8 mouse cellular contexts compared by ENCODE assay signal in the genomic region with DNA sequence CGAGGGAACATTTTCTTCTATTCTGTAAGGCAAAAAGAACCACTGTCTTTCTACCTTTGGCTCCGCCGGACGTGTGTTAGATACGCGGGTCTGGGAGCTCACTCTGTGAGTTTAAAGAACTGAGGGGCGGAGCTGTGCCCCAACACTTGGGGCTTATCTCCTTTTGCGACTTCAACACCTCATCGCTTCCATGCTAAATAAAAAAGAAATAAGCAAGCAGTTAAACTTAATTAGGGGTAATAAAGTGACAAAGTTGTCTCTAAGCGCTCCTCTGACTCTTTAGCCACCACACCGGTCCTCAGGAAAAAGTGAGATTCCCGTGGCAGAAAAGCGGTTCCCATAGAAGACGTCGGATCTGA. TPM values are rescaled to one million over a fixed set of nuclear protein-coding genes. Genes with fewer than 3 reads are reported as not detected.
DNase-seq lines count a peak whose midpoint lies in the region; ATAC-seq and TF ChIP-seq lines count a peak whose summit lies in the region.

No protein-coding gene starts in this region.

- peak overlapping the region; percentile 76 for H3K9ac ChIP-seq in kidney, embryonic 16.5 days (replicated peaks; ENCODE audit: low read length)
- peak overlapping the region; percentile 76 for H3K9ac ChIP-seq in embryonic facial prominence, embryonic 13.5 days
- peak overlapping the region; percentile 59 for H3K9ac ChIP-seq in intestine, postnatal 0 days (ENCODE audit: low read depth, low read length)
- H3K9ac ChIP-seq in midbrain, embryonic 14.5 days (replicated peaks; ENCODE audit: low read length) = peak overlapping the region; percentile 49

- H3K9me3 ChIP-seq in kidney, embryonic 16.5 days (ENCODE audit: low read length) = no peaks in the 10 kb centered on the region
- no peaks in the 10 kb centered on the region for H3K9me3 ChIP-seq in embryonic facial prominence, embryonic 13.5 days
- no peaks in the 10 kb centered on the region for H3K9me3 ChIP-seq in intestine, postnatal 0 days (ENCODE audit: control insufficient read depth)
- H3K9me3 ChIP-seq in midbrain, embryonic 14.5 days (ENCODE audit: control insufficient read depth, low read length) = no peaks in the 10 kb centered on the region

- H3K4me2 ChIP-seq in kidney, embryonic 16.5 days (replicated peaks; ENCODE audit: low read depth, low read length) = peak overlapping the region; percentile 91
- H3K4me2 ChIP-seq in embryonic facial prominence, embryonic 13.5 days = peak overlapping the region; percentile 96
- H3K4me2 ChIP-seq in intestine, postnatal 0 days (replicated peaks; ENCODE audit: low read depth) = peak overlapping the region; percentile 97
- peak overlapping the region; percentile 91 for H3K4me2 ChIP-seq in midbrain, embryonic 14.5 days (ENCODE audit: low read length)

- DNase-seq in kidney, adult 9 months = no peak
- no peak for DNase-seq in midbrain, embryonic 14.5 days
- DNase-seq in thymus, postnatal 25 days = peak; percentile 49
- DNase-seq in ovary, postnatal 14 days (ENCODE audit: low spot score) = no peak

- no peak for ATAC-seq in kidney, embryonic 16.5 days (ENCODE audit: low FRiP score, low TSS enrichment)
- ATAC-seq in embryonic facial prominence, embryonic 13.5 days (ENCODE audit: insufficient number of reproducible peaks, insufficient read depth, low FRiP score, low TSS enrichment, low read depth) = no peak
- ATAC-seq in intestine, postnatal 0 days = no peak
- ATAC-seq in midbrain, embryonic 14.5 days (ENCODE audit: low FRiP score, low TSS enrichment) = no peak
- no peak for ATAC-seq in cerebellum, adult (ENCODE audit: insufficient number of reproducible peaks, low FRiP score, low TSS enrichment)

- 0 out of 2 replicates have a peak, but pooled peaks cover 6% of the 10 kb centered on the region for H3K27me3 ChIP-seq in kidney, embryonic 16.5 days (ENCODE audit: insufficient read depth, low read length)
- H3K27me3 ChIP-seq in embryonic facial prominence, embryonic 13.5 days = peaks cover 32% of the 10 kb centered on the region
- no peaks in the 10 kb centered on the region for H3K27me3 ChIP-seq in intestine, postnatal 0 days (replicated peaks; ENCODE audit: control insufficient read depth, insufficient read depth, low read length)
- H3K27me3 ChIP-seq in midbrain, embryonic 14.5 days (ENCODE audit: control insufficient read depth, insufficient read depth, low read length) = peaks cover 59% of the 10 kb centered on the region

- H3K36me3 ChIP-seq in kidney, embryonic 16.5 days (ENCODE audit: insufficient read depth, low read length) = no peaks in the 10 kb centered on the region
- no peaks in the 10 kb centered on the region for H3K36me3 ChIP-seq in embryonic facial prominence, embryonic 13.5 days
- no peaks in the 10 kb centered on the region for H3K36me3 ChIP-seq in intestine, postnatal 0 days (ENCODE audit: control insufficient read depth, insufficient read depth)
- H3K36me3 ChIP-seq in midbrain, embryonic 14.5 days (ENCODE audit: control insufficient read depth, insufficient read depth, low read length) = no peaks in the 10 kb centered on the region

- H3K4me3 ChIP-seq in kidney, embryonic 16.5 days (ENCODE audit: low read length) = peak overlapping the region; percentile 93
- H3K4me3 ChIP-seq in embryonic facial prominence, embryonic 13.5 days = peak overlapping the region; percentile 79
- H3K4me3 ChIP-seq in intestine, postnatal 0 days (ENCODE audit: low read depth, low read length) = peak overlapping the region; percentile 91
- peak overlapping the region; percentile 69 for H3K4me3 ChIP-seq in midbrain, embryonic 14.5 days (replicated peaks; ENCODE audit: low read depth, low read length)

- no peak overlapping the region for H3K27ac ChIP-seq in kidney, embryonic 16.5 days (ENCODE audit: low read length)
- H3K27ac ChIP-seq in embryonic facial prominence, embryonic 13.5 days = peak overlapping the region; percentile 72; the same call in 1 of the 2 replicates
- H3K27ac ChIP-seq in intestine, postnatal 0 days (ENCODE audit: low read depth, low read length) = 0 out of 2 replicates have a peak overlapping the region, but pooled peaks have one; percentile 42
- H3K27ac ChIP-seq in midbrain, embryonic 14.5 days (replicated peaks; ENCODE audit: low read depth, low read length) = no peak overlapping the region

- WGBS in kidney, embryonic 16.5 days = 2% methylated on average over 15 of the region's 15 CpGs
- whole genome bisulfite sequencing in embryonic facial prominence, embryonic 13.5 days = 1% methylated on average over 15 of the region's 15 CpGs
- WGBS in intestine, postnatal 0 days = under 1% methylated on average over 15 of the region's 15 CpGs
- WGBS in midbrain, embryonic 14.5 days = 1% methylated on average over 15 of the region's 15 CpGs

- no peak for TF ChIP-seq CTCF in intestine, postnatal 0 days (IDR thresholded peaks at IDR 0.05; ENCODE audit: low read depth)

- peaks cover 28% of the 10 kb centered on the region for H3K4me1 ChIP-seq in kidney, embryonic 16.5 days (ENCODE audit: insufficient read depth, low read length)
- peaks cover 25% of the 10 kb centered on the region for H3K4me1 ChIP-seq in embryonic facial prominence, embryonic 13.5 days
- H3K4me1 ChIP-seq in intestine, postnatal 0 days (replicated peaks; ENCODE audit: control insufficient read depth, insufficient read depth, low read length) = no peaks in the 10 kb centered on the region
- H3K4me1 ChIP-seq in midbrain, embryonic 14.5 days (ENCODE audit: control insufficient read depth, insufficient read depth, low read length) = peaks cover 9% of the 10 kb centered on the region

RNA-seq across cellular contexts. Expression of gene Foxo1, which starts 0.9 kb away (rescaled TPM):
- polyA plus RNA-seq in kidney, embryonic 16.5 days (2015; fragmentation: Nextera tagmentation; extraction: Ambion mirVana) = 5.9 and 6.5 TPM in 2 replicates
- polyA plus RNA-seq in embryonic facial prominence, embryonic 13.5 days (2015; fragmentation: Nextera tagmentation; extraction: Ambion mirVana) = 5.7 and 7.3 TPM in 2 replicates
- 4.4 and 4.6 TPM in 2 replicates for polyA plus RNA-seq in intestine, postnatal 0 days (2015; fragmentation: Nextera tagmentation; extraction: Ambion mirVana)
- polyA plus RNA-seq in midbrain, embryonic 14.5 days (2014; fragmentation: Nextera tagmentation; extraction: Ambion mirVana) = 3.3 and 4.3 TPM in 2 replicates

Comparison
In these comparisons a context has a peak if more than half of its experiments do, and no peak if none do; other contexts are left out.
1. H3K27ac ChIP-seq: peak in embryonic facial prominence, embryonic 13.5 days (single experiment) and intestine, postnatal 0 days (single experiment); none in kidney, embryonic 16.5 days (single experiment) and midbrain, embryonic 14.5 days (single experiment).
2. Peak in every context shown above with its lines, with median percentiles within 50 percentile points of each other: H3K4me2 ChIP-seq, H3K4me3 ChIP-seq and H3K9ac ChIP-seq.